Mouse (Mus musculus) ovary, postnatal 14 days (tissue): ENCODE data around the gene Rps6kl1.
A peak's percentile ranks its signal among the peaks of the same experiment; 100 is the strongest.
"Not testable (repeated sequence)": the region's sequence is repeated elsewhere in the genome, so short reads cannot be mapped to it uniquely, and the experiment has no call there.

Experiments
- DNase-seq: peaks from one replicate; pipeline ENCODE4 v3.0.0; 2022; ENCODE audit warnings: low spot score

Rps6kl1 gene

DNA sequence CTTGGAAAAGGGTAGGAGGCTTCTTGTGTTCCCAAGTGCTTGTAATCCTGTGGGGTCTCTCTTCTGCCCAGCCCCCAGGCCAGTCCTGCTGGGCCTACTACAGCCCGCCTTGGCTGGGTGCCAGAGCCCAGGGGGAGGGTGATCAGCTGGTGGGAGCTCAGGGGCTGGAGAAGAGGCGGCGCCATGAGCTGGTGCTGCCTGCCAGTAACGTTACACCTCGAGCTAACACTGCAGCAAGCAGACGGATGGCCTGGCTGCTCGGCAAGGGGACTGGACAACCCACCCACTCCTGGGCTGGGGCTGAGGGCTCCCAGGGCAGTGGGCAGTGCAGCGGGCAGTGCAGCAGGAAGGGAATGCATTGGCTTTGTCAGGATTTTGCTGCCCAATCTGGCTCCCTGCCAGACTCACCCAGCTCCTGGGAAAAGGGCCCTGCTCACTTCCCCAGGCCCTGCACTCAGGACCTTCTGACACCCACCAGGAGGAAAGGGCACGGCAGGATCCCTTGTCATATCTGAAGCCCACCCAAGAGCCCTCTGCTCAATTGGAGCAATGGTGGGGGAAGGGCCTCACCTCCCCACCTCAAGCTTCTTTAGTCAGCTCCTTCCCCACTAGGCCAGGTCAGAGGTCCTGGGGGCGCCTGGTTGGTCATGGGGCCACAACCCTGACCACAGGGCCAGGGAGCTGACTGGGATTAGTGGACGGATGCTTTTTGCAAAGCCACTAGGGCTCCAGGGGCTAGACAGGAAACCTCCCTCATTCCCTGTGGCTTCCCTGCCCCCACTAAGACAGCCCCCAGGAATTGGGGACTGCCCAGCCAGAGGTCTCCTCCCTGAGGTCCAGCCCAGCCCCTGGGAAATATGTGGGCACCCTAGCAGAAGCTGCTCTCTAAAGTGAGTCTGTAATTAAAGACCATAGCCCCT is 25.1 kb upstream of the Rps6kl1 start:
- DNase-seq = no peak

DNA sequence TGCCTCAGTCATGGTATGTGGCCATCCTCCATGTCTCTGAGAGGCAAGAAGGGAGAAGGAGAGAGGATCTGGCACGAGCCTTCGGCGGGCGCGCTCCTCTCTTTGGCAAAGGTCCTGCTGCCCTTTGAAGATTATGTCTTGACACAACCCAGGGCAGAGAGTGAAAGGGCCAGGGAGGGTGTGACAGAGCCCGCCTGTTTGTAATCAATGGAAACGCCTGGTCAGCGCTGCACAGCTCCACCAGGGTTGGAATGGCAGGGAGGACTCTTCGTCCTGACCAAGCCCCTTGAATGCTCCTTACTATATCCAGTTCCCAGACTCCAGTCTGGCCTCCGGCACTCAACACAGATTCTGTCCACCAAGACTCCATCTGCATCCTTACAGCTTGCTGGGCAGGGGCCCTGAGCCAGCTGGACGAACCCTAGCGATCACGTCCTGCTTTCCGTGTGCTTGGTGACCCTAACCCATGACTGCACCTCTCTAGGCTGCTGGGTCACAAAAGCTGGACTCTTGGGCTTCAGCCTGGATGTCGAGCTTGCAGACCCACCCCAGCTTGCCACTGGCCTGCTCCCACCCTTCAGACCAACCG is 24.1 kb upstream of the Rps6kl1 start:
- no peak for DNase-seq

DNA sequence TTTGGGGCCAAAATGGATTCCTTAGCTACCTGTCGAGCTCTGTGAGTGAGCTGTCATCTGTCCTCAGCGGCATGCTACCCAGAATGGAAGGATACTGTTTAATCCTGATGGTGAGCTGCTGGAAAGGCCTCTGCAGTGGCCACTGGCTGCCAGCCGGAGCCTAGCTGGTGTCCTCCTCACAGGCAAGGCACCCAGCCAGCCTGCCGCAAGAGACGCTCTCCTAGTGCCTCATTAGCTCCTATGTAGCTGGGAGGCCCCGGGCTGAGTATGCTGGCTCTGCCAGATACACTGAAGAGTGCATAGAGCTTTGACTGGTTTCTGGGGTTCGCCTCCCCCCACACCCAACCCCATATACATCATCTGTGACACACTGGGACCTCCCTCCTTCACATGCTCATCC is 23.0 kb upstream of the Rps6kl1 start:
- no peak for DNase-seq

DNA sequence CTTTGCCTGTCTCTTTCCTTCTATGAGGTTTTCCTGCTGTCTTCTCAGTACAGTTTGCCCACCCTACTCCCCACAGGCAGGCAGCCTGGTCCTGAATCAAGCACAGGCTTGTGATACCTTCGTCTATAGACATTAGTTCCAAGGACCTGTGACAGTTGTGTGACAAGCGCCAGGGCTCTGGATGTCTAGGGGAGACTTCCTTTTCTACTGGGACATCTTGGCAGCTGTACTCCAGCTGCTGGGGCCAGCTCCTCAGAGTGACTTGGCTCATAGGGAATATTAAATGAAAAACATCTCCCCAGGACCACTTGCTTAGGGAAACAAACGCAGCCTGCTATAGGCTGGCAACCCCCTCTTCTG is 19.9 kb upstream of the Rps6kl1 start:
- DNase-seq = no peak

GRCm38 (mm10) chr12:85170284-85170947 is 19.4 kb upstream of the Rps6kl1 start:
- no peak for DNase-seq

- no peak for DNase-seq
Observed at GRCm38 (mm10) chr12:85169877-85170276, 18.8 kb upstream of the Rps6kl1 start.

DNA sequence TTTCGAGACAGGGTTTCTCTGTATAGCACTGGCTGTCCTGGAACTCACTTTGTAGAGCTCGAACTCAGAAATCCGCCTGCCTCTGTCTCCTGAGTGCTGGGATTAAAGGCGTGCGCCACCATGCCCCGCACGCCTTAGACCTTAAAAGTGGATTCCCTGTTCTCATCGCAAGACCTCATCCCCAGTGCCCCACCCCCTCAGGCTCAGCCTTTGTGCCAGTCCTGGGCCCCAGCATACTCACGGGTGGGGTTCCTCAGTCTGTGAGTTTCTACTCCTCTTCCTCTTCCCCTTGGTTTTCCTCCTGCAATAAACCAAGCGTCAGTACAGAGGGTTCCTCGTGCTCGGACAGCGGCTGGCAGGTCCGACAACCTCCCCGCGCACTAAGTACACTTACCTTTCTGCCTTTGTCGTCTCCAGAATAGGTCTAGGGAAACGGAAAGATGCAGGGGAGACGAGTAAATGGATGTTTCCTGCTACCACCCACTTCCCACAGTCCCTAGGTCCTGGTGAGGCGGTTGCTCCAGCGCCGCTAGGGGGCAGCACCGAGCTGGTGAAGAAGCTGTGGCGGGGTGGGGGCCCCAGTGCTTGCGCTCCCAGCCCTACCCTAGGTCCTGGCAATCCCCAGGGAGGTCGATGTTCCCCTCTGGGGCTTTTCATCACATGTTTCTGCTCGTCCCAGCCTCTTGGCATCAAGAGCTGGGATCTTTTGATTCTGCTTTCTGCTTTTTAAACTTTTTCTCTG is 18.2 kb upstream of the Rps6kl1 start:
- peak; percentile 82 for DNase-seq

DNA sequence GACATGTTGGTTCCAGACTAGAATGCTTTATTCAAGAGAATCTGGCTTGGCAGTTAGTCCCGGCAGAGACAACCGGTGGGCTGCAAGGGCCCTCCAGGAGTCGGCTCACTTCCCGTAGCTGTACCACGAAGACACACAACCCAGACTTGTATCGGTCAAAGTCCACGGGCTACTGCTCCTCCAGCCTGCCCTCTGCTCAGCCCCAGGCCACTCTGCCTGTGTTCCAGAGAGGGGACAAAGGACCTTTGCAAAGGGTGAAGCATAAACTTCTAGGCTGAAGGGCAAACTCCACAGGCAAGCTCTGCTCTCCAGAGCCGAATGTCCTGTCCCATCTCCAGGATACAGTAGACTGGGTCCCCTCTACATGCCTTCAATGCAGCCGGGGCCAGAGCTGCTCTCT is 15.6 kb upstream of the Rps6kl1 start:
- DNase-seq = no peak

DNA sequence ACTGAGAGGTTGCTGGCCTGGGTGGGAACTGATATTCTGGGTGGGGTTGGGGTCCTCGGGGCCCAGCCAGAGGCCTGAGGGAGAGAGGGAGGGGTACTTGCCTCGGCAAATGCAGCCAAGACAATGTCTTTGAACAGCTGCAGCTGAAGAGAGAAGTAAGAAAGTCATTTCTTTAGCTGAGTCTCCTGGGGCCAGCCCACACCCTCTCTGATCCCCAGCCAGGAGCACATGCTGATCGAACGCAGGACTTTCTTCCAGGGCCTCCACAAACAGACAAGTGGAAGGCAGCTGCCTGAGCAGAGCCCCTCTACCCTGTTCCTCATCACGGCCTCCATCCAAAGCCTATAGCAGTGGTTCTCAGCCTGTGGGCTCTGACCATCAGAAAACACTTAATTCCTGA is 13.9 kb upstream of the Rps6kl1 start:
- no peak for DNase-seq

DNA sequence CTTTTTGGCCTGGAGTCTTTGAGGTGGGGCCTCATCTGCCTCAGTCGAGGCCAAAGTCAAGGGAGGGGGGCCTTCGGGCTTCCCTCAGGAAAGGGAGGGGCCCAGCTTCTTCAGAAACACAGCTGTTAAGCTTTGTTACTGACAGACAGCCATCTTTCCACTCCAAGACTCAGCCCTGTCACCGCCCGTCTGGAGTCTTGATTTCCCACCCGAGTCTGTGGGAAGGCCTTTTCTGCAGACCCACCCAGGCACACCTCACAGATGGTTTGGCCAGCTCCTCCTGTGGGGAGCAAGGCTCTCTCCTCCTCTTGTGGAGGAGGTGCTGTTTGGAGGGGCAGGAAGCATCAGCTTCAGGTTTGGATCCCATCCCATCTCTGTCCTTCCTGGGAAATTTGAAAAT is 8.5 kb upstream of the Rps6kl1 start:
- DNase-seq = no peak

GRCm38 (mm10) chr12:85158801-85159200 is 7.7 kb upstream of the Rps6kl1 start:
- DNase-seq = no peak

DNA sequence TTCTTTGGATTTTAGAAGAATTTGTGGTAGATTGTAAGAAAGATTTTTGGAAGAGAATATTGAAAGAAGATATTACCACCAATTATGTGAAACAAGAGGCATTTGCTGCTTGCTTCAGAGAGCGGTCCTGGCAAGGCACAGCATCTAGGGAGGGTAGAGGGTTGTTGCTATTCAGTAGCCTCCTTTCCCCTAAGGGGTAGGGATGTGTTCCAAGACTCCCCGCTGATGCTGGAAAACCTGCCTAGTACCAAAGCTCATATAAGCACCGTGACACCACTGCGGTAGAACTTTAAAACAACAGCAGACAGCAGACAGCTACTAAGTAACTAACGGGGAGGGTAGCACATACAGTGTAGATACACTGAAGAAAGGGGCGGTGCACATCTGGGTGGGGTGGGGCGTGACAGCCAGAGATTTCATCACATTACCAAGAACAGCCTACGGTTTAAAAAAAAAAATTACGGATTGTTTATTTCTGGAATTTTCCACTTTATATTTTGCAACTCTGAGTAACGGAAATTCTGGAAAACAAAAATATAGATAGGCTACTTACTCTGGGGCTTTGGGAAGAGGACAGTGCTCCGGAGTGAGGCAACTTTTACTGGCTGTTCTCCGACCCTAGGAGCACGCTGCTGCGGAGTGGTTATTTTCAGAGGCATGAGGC is 6.9 kb upstream of the Rps6kl1 start:
- no peak for DNase-seq

GRCm38 (mm10) chr12:85156324-85156723 is 5.3 kb upstream of the Rps6kl1 start:
- DNase-seq = no peak

DNA sequence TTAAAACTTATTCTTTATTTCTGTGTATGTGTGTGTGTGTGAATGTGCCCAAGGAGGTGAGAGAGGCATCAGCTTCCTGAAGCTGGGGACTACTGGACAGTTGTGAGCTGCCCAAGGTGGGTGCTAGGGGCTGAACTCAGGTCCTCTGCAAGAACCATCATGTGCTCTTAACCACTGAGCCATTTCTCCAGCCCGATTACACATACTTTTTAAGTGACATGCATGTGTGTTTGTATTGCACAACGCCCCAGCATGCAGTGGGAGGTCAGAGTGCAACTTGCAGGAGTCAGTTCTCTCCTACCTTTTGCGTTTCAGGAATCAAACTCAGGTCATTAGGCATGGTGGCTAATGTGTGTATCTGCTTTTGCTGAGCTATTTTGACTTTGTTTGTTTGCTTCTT is 1.9 kb upstream of the Rps6kl1 start:
- no peak for DNase-seq

DNA sequence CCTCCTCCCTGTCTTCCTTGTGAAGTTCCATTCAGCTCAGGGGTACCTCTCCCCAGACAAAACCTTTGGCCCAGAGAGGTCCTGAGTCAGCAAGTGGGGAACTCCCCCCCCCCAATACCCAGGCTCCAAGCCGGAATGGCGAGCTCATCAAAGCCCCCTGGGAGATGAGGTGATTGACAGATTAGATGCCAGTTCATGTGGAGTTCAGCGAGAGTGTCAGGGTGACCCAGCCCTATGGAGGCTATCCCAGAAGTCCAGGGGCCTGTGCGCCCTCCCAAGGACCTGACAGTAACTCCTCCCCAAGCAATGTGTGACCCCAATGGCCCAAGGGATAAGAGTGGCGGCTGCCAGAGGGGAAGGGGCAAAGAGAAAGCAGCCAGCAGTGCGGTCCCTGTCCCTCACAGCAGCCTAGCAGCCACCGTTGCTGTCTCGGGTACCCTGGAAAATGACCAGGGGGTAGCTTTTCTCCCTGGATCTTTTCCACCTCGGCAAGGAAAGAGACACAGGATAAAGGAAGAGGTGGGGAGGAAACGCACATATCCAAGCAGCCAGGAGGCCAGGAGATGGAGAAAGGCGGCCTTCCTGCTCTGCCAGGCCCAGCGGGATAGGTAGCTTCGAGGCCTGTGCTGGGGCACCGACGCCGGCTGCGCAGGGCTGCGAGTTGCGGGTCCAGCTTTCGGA is 603 bp downstream of the Rps6kl1 start:
- DNase-seq = no peak

- DNase-seq = no peak
Observed at GRCm38 (mm10) chr12:85146881-85147280, 4.2 kb downstream of the Rps6kl1 start.

DNA sequence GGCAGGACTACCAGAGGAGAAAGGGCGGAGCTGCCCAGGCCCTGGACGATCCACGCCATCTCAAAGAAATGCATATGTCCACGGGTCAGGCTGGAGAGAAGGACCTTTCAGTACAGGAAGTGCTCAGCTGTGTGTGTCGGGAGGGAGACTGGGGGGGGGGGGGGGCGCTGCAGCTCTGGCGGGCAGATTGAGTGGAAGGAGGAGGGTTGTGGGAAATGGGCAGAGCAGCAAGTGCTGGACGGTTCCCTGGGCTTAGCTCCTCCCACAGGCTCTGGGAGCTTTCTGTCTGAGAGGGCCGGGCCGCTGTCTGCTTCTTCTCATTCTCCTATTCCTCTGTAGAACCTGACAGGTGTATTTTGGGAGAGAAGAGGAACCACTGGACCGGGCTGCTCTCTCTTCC is 4.7 kb downstream of the Rps6kl1 start:
- no peak for DNase-seq

DNA sequence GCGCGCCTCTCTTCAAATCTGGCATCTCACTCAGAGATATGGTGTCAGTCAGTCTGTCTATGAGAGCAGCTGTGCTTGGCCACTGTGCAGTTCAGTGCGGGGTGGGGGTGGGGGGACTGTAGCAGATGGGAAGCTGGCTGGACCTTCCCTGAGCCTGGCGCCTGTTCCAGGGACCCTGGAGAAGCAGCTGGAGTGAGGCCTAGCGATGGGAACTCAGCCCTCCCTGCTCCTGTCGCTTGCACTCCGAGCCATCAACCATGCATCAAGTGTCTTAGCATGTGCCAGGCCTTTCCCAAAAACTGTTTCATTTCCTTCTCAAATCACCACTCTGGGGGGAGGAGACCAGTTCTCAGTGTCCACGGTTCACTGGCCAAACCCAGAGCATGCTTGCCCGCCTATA is 5.4 kb downstream of the Rps6kl1 start:
- DNase-seq = no peak

GRCm38 (mm10) chr12:85144821-85145220 is 6.2 kb downstream of the Rps6kl1 start:
- no peak for DNase-seq

- not testable (repeated sequence) for DNase-seq
Observed at GRCm38 (mm10) chr12:85144276-85144675, 6.8 kb downstream of the Rps6kl1 start.

DNA sequence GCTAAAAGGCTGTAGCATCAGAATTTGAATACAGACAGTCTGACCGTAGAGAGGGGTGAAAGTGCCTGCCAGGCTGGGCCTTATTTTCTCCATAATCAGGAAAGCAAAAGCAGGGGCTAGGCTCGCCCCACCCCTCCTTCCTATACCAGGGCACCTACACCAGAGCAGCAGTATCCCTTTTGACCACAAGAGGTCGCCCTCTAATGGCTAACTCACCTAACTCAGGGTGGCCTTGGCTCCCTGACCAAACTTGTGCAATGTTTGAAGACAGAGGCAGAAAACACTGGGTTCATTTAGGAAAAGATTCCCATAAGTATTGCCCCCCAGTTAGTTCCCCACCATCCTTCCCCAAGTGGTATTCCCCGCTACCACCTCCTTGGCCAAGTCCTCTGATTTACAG is 8.3 kb downstream of the Rps6kl1 start:
- peak; percentile 88 for DNase-seq
